Mouse (Mus musculus) brain, adult 2 months (tissue): ENCODE data around the gene Spcs3.

Experiments used
- DNase-seq: peaks from one replicate; pipeline ENCODE4 v3.0.0; 2011; ENCODE audit warnings: low read depth, low spot score

Spcs3 gene

DNA sequence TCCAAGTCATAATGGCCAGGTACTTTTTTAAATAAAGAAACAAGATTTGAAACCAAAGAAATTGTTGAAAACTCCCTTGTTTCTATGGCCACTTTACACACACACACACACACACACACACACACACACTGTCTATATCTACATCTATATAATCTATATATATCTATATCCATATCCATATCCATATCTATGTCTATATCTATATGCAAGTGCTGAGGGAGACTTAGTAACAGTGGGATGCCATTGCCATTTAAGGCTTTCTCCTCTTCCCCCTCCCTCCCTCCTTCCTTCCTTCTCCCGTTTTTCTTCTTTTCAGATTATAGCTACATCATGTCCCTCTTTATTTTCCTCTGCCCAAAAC is 21.7 kb downstream of the Spcs3 start:
- DNase-seq = peak; percentile 19

DNA sequence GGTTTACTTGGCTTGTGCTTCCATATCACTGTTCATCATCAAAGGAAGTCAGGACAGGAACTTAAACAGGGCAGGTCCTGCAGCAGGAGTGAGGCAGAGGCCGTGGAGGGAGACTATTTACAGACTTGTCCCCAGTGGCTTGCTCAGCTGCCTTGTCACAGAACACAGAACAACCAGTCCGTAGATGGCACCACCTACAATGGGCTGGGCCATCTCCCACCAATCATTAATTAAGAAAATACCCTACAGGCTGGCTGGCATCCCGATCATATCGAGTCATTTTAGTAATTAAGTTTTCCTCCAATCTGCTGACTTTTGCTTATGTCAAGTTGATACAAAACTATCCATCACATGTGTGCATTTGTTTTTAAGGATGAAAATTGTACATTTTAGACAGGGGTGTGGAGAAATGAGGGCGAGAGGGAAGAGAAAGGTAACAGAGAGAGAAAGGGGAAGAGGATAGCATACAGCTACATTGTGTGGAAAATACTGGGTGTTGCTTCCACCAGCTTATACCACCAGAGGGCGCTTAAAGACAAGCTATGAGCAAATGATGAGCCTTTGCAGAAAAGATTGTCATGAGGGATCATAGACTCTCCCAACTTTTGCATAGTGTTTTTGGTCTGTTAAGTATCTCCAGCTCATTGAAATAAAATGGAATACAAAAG is 22.2 kb downstream of the Spcs3 start:
- DNase-seq = peak; percentile 92

DNA sequence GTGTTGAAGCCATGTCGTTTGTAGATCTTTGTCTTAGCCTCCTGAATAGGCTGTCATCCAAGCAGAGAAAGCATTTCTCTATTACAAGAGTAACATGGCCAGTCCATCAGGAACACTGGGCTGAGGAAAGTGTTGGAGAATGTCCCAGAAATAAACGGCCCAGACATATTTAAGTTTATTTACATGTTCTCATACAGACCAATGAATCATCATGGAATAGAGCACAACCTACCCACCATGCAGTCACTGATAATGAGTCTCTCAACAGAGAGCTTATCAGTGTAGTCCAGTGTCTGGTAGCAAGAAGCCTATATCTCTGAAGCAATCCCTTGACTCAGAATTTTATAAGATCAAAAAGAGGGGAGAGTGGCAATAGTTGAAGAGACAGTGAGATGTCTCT is 24.7 kb downstream of the Spcs3 start:
- no peak for DNase-seq

DNA sequence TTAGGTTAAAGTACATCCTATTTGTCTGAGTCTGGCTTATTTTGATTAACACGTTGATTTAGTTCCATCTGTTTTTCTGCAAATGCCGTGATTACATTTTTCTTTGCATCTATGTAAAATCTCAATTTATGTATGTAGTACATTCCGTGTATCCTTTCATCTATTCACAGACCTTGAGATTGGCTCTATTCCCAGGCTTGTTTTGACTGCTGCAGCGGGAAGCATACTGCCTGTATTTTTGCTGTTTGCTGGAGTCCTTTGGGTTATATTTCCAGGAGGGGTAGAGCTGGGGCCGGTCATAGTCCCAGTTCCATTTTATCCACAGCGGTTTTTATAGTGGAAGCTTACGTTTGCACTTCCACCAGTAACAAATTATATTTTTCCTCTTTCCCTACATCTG is 26.7 kb downstream of the Spcs3 start:
- peak; percentile 68 for DNase-seq

DNA sequence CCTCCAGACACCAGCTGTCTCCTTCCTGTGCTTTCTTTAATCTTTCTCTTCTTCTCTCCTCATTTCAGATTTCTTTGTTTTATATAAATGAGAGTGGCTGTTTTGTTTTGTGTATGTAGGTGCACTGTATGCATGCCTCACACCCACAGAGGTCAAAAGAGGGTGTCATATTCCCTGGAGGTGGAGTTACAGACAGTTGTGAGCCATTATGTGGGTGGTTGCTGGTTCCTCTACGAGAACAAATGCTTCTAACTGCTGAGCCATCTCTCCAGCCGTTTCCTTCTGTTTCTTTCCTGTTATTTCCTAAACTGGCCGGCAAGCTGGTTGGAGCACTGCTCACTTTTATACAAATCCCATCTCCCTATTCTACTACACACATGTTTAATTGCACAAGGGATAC is 35.9 kb downstream of the Spcs3 start:
- DNase-seq = peak; percentile 49

DNA sequence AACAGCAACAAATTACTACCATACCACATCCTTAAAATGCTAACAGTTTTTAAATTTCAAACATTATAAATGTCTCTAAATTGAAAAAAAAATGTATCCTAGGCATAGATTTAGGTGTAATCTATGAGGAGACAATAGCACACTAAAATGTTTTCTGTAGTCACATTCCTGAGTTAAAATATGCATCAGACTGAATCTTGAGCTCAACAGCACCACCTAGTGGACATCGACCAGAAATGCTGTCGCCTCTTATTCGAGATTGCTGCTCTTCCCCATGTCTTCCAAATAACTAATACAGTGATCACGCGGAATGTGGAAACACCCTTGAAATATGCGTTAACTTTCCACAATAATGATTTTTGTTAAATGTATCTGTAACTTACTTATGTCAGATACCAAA is 36.7 kb downstream of the Spcs3 start:
- DNase-seq = peak; percentile 86

DNA sequence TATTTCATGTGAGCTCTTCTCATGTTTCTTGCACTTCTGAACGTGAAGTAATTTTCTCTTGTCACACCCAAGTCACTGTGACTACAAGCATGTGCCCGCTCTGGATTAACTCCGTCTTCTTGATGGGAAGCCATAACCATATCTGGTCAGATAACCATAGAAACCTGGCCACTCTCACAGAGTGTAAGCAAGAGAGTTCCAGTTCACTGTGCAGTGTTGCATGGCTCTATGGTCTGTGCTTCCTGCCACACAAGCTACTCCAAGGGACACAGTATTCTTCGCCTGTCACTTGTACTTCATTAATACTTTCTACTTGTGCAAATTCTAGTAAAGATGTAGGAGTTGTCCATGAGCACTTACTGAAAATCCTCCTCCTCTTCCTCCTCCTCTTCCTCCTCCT is 37.9 kb downstream of the Spcs3 start:
- DNase-seq = no peak

DNA sequence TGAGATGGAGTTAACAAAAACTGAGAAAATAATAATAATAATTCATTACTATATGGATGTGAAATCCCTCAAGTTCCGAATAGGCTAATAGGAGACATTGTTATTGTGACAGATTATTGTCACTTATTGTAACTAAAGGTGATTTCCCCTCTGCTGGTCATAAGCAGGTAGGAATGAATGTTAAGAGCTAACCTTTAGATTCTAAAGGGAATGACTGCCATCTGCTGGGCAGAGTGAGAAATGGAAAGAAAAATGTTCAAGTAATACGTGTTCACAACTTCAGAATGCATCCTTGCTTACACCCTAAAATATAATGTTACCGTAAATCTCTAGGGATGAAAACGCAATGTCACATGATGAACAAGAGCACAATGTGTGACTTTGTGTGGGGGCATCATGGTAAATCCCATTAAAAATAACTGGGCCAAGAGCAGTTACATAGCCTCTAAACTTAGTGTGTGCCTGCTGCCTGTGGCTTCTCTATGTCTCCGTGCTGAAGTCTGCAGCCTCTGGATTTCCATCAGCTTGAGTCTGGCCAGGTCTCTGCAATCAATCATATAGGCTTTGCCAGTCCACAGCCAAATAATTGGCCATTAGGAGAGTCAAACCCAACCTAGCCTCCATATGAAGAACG is 38.6 kb downstream of the Spcs3 start:
- DNase-seq = peak; percentile 72

DNA sequence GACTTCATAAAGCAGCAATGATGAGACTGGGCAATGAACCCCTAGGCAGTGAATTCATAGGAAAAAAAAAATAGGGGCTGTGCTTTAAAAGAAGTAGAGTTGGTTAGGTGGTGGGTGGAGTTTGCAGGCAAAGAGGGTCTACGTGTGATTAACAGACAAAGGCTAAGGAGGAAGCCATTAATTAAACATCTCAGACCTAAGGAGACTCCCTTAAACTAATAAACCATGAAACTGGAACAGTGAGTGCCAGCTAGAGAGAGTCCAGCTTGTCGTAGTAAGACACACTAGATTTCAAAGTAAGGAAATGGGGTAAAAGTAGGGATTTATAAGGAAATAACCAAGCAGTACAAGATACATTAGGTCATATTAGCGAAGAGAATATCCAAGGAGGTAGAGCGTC is 41.4 kb downstream of the Spcs3 start:
- DNase-seq = no peak

DNA sequence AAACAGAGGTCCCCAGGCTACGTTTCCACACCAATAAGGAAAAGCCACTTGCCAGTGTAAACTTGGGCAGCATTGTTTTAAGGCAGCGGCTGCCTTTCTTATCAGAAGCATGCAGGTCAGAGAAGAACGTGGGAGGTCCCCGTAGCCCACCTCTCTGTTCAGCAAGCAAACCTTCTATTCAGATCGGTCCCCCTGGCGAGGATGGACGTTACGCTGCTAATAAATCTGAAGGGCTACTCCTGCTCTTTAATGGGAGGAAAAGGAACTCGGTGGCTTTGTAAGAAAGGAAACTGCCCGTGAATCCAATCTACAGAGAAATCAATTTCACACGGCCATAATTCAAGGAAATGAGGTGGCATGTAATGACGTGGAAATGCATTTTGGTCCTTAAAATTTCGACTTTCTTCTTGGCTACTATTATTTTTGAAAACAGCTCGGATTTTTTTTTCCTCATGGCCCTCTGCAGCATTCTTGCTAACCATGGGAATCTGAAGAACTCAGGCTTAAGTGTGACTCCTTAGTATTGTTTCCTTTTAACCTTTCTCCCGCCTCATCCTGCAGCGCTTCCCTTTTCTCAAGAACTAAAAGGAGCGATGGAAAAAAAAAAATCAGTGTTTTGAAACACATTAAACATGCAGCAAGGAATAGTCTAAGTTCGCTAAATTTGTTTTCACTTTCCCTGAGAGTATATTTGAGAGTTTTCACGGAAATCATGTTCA is 43.1 kb downstream of the Spcs3 start:
- DNase-seq = no peak
